Mouse (Mus musculus) brain, embryonic 14.5 days (tissue): ENCODE results near the gene Ces1c. TPM values are rescaled to one million over a fixed set of nuclear protein-coding genes. Genes with fewer than 3 reads are reported as not detected.

Source experiments
- DNase-seq: peaks from one replicate; pipeline ENCODE4 v3.0.0-alpha.2; 2011; ENCODE audit warnings: low read depth
- CTCF ChIP-seq: fragments of 200-500 bp; IDR thresholded peaks from 2 replicates; pipeline ENCODE4 v1.5.1; 2012; ENCODE audit warnings: inconsistent platforms, mild to moderate bottlenecking, moderate library complexity, borderline replicate concordance; ENCODE audit not compliant: insufficient read depth, insufficient read length; ENCODE audit errors: extremely low read depth
- POLR2A ChIP-seq: fragments of 200-500 bp; IDR thresholded peaks from 2 replicates; pipeline ENCODE4 v1.6.1; 2012; ENCODE audit warnings: mild to moderate bottlenecking, inconsistent platforms, borderline replicate concordance; ENCODE audit not compliant: poor library complexity, insufficient read depth, insufficient read length, severe bottlenecking; ENCODE audit errors: extremely low read depth
- polyA plus RNA-seq: library from polyadenylated mRNA; depleted of rRNA; stranded (reverse); fragments of >200 nt; gene quantifications from 2 replicates; pipeline ENCODE4 v1.2.3, GENCODE M21; 2012; rRNA removed

Gene Ces1c
- polyA plus RNA-seq, 1 experiment: not detected

DNA sequence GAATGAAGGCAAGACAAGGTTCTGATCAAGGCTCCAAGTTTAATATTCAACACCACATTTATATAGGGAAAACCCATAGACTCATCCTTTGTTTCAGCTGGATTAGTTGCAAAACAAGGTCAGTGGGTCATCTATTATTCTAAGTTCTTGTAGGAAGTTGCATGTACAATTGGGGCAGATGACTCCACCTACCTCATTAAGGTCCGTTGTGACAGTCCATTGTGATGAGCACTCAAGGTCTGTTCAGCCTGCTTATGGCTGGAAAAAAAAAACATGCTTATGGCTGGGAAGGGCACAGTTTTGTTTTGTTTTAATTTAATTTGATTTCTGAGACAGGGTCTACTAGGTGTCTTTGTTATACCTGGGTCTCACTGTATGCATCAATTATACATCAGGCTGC is 39.8 kb downstream of the Ces1c start:
- no peak for DNase-seq
- TF ChIP-seq POLR2A: no peak
- no peak for TF ChIP-seq CTCF

GRCm38 (mm10) chr8:93088686-93089122 is 42.4 kb downstream of the Ces1c start:
- TF ChIP-seq CTCF (no peak), POLR2A (no peak)
- peak; percentile 59 for DNase-seq

DNA sequence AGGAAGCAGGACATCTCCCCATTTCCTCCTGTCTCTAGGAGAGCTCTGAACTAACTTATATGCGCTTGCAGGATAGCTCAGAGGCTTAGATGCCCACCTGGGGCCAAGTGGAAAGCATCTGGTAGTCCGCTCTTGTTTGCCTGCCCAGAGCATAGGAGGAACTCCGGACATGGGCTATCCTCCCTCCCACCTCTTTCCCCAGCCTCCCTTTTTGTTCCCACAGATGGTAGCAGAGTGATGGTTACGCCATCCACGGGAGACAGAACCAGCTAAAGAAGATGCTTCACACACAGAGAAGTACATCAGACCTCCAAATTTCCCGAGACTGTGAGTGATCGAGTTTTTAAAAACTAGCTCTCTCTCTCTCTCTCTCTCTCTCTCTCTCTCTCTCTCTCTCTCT is 42.9 kb downstream of the Ces1c start:
- no peak for TF ChIP-seq CTCF
- no peak for TF ChIP-seq POLR2A
- peak; percentile 13 for DNase-seq

DNA sequence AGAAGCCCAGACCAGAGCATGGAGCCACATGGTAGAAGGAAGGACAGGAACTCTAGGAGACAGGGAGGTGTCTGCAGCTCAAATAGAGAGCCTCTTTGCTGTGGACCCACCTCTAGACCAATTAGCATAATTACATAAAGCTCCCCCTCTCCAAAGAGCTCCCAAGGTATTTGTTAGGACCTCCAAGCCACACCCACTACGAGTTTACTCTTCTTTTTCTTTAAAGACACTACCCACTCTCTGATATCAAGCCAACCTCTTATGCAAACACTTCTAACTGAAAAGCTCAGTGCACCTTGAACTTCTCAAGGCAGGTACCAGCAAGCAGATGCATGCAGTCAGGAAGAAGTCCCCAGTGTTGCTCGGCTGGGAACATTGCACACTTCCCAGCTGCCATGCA is 51.2 kb downstream of the Ces1c start, which contains the start of gene Ces1b:
TSS of gene Ces1b (minus strand) at position 131 of the 400 bp plus-strand sequence.
- TF ChIP-seq CTCF (no peak), POLR2A (no peak)
- DNase-seq: no peak

GRCm38 (mm10) chr8:93075251-93075650 is 55.8 kb downstream of the Ces1c start:
- no peak for DNase-seq
- TF ChIP-seq CTCF: no peak
- no peak for TF ChIP-seq POLR2A

- DNase-seq: no peak
- TF ChIP-seq POLR2A (no peak), CTCF (no peak)
These were observed 67.5 kb downstream of the Ces1c start for GRCm38 (mm10) chr8:93063416-93064117.

- DNase-seq: peak; percentile 80
- TF ChIP-seq POLR2A (no peak), CTCF (peak; percentile 83)
These were observed 71.9 kb downstream of the Ces1c start for GRCm38 (mm10) chr8:93059185-93059584.

- DNase-seq: no peak
- TF ChIP-seq POLR2A (no peak), CTCF (no peak)
These were observed 75.8 kb downstream of the Ces1c start for GRCm38 (mm10) chr8:93055238-93055637.

Other genes with a start within 250 kb of the Ces1c start
- 1.2 and 2.6 TPM in 2 replicates for gene Capns2, start 229.9 kb downstream of the Ces1c start, polyA plus RNA-seq
- 0.82 and 2.7 TPM in 2 replicates for gene Slc6a2, start 171.2 kb downstream of the Ces1c start, polyA plus RNA-seq
- not detected in 2 replicates for gene Ces1a, start 83.1 kb downstream of the Ces1c start, polyA plus RNA-seq
- not detected in 2 replicates for gene Ces1b, start 51.3 kb downstream of the Ces1c start, polyA plus RNA-seq
- 0.21 TPM in 1 of 2 replicates, not detected in the other for gene Ces1d, start 66.6 kb upstream of the Ces1c start, polyA plus RNA-seq
- not detected in 2 replicates for gene Ces1e, start 98.3 kb upstream of the Ces1c start, polyA plus RNA-seq
- gene Ces1f, start 148.5 kb upstream of the Ces1c start, polyA plus RNA-seq: 0.08 TPM in 1 of 2 replicates, not detected in the other
- not detected in 2 replicates for gene Ces1g, start 206.0 kb upstream of the Ces1c start, polyA plus RNA-seq
- not detected in 2 replicates for gene Ces1h, start 248.4 kb upstream of the Ces1c start, polyA plus RNA-seq